Mouse (Mus musculus) MEL (cell line): ENCODE measurements at regions not wholly inside any gene's neighbourhood (a gene's known extent, or its start where the extent isn't known, plus 50 kb on each side); places are given as distances from the start of the nearest gene placed in this dataset.

Experiments
- DNase-seq: peaks from one replicate; pipeline ENCODE4 v3.0.0; 2011; ENCODE audit warnings: low read depth, low spot score
- H3K27ac ChIP-seq: 2 replicates; pipeline ENCODE4 v1.5.1; 2012; ENCODE audit warnings: low read depth, mild to moderate bottlenecking, control low read depth, low read length, moderate library complexity; ENCODE audit not compliant: control insufficient read depth
- H3K27me3 ChIP-seq, 2 experiments: fragments of 150-350 bp in 1 of 2; sonication (generic) in 1 of 2; 2 replicates each; pipeline ENCODE4 v1.6.1; 2012; ENCODE audit warnings: low read length in 2 of 2, mild to moderate bottlenecking in 2 of 2, improper control_type of control experiment in 1 of 2, moderate library complexity in 1 of 2; ENCODE audit not compliant: insufficient read depth in 2 of 2, control insufficient read depth in 1 of 2
- H3K36me3 ChIP-seq, 2 experiments: 2 replicates each; pipeline ENCODE4 v1.6.1; 2012 to 2014; ENCODE audit warnings: low read length in 2 of 2, improper control_type of control experiment in 1 of 2, inconsistent platforms in 1 of 2, mild to moderate bottlenecking in 1 of 2; ENCODE audit not compliant: insufficient read depth in 2 of 2, control insufficient read depth in 1 of 2
- H3K4me1 ChIP-seq, 2 experiments: fragments of 150-350 bp in 1 of 2; sonication (generic) in 1 of 2; 2 replicates each; pipeline ENCODE4 v1.6.1; 2012; ENCODE audit warnings: low read length in 2 of 2, improper control_type of control experiment in 1 of 2, mild to moderate bottlenecking in 1 of 2; ENCODE audit not compliant: insufficient read depth in 2 of 2, control insufficient read depth in 1 of 2
- H3K4me3 ChIP-seq, 2 experiments: fragments of 150-350 bp in 1 of 2; sonication (generic) in 1 of 2; 2 replicates each; pipeline ENCODE4 v1.5.1; 2012; ENCODE audit warnings: low read depth in 2 of 2, low read length in 2 of 2, mild to moderate bottlenecking in 2 of 2, moderate library complexity in 2 of 2, control low read depth in 1 of 2, improper control_type of control experiment in 1 of 2; ENCODE audit not compliant: control insufficient read depth in 1 of 2, insufficient read depth in 1 of 2
- H3K79me2 ChIP-seq: 2 replicates; pipeline ENCODE4 v1.6.1; 2012; ENCODE audit warnings: mild to moderate bottlenecking, low read length, moderate library complexity; ENCODE audit not compliant: control insufficient read depth, poor library complexity, insufficient read depth
- H3K9ac ChIP-seq: 2 replicates; pipeline ENCODE4 v1.6.1; 2012; ENCODE audit warnings: low read depth, mild to moderate bottlenecking, control low read depth, low read length, moderate library complexity; ENCODE audit not compliant: control insufficient read depth, poor library complexity, severe bottlenecking
- H3K9me3 ChIP-seq: fragments of 150-350 bp; sonication (generic); replicated peaks from 2 replicates; pipeline ENCODE4 v1.6.1; 2012; ENCODE audit warnings: mild to moderate bottlenecking, low read length, improper control_type of control experiment, moderate library complexity; ENCODE audit not compliant: insufficient read depth
- BHLHE40 ChIP-seq: IDR thresholded peaks from 2 replicates; pipeline ENCODE4 v1.6.1; 2012; ENCODE audit warnings: low read depth, mild to moderate bottlenecking, inconsistent platforms, low read length, improper control_type of control experiment, borderline replicate concordance
- E2F4 ChIP-seq: IDR thresholded peaks from 2 replicates; pipeline ENCODE4 v1.6.1; 2011; ENCODE audit warnings: low read depth, low read length, improper control_type of control experiment, borderline replicate concordance
- ELF1 ChIP-seq: IDR thresholded peaks from 2 replicates; pipeline ENCODE4 v1.6.1; 2014; ENCODE audit warnings: low read depth, mild to moderate bottlenecking, inconsistent platforms, low read length, improper control_type of control experiment, moderate library complexity
- ETS1 ChIP-seq: IDR thresholded peaks from 2 replicates; pipeline ENCODE4 v1.6.1; 2012; ENCODE audit warnings: low read depth, mild to moderate bottlenecking, inconsistent platforms, low read length, improper control_type of control experiment, moderate library complexity
- GATA1 ChIP-seq: IDR thresholded peaks from 2 replicates; pipeline ENCODE4 v1.6.1; 2011; ENCODE audit warnings: low read depth, low read length, improper control_type of control experiment
- JUND ChIP-seq: IDR thresholded peaks from 2 replicates; pipeline ENCODE4 v1.6.1; 2011; ENCODE audit warnings: low read depth, mild to moderate bottlenecking, improper control_type of control experiment, low read length
- KAT2A ChIP-seq: conservative IDR thresholded peaks from 2 replicates; pipeline ENCODE4 v1.6.1; 2012; ENCODE audit warnings: low read depth, low read length, improper control_type of control experiment, inconsistent platforms
- MAFK ChIP-seq: IDR thresholded peaks from 2 replicates; pipeline ENCODE4 v1.6.1; 2011; ENCODE audit warnings: low read depth, mild to moderate bottlenecking, low read length, improper control_type of control experiment, borderline replicate concordance
- MAX ChIP-seq: IDR thresholded peaks from 2 replicates; pipeline ENCODE4 v1.6.1; 2011; ENCODE audit warnings: low read length, improper control_type of control experiment
- MEF2A ChIP-seq: IDR thresholded peaks from 2 replicates; pipeline ENCODE4 v1.6.1; 2014; ENCODE audit warnings: low read depth, mild to moderate bottlenecking, inconsistent platforms, low read length, improper control_type of control experiment; ENCODE audit not compliant: poor library complexity, insufficient replicate concordance, severe bottlenecking; ENCODE audit errors: extremely low read depth
- MXI1 ChIP-seq: IDR thresholded peaks from 2 replicates; pipeline ENCODE4 v1.6.1; 2011; ENCODE audit warnings: mild to moderate bottlenecking, low read depth, low read length, improper control_type of control experiment
- MYB ChIP-seq: IDR thresholded peaks from 2 replicates; pipeline ENCODE4 v1.6.1; 2011; ENCODE audit warnings: mild to moderate bottlenecking, low read depth, low read length, improper control_type of control experiment
- NELFE ChIP-seq: IDR thresholded peaks from 2 replicates; pipeline ENCODE4 v1.6.1; 2011; ENCODE audit warnings: low read depth, low read length, improper control_type of control experiment
- NRF1 ChIP-seq: IDR thresholded peaks from 2 replicates; pipeline ENCODE4 v1.6.1; 2014; ENCODE audit warnings: low read depth, mild to moderate bottlenecking, inconsistent platforms, low read length, improper control_type of control experiment, moderate library complexity; ENCODE audit not compliant: poor library complexity, insufficient read depth, severe bottlenecking
- POLR2A ChIP-seq, 2 experiments: IDR thresholded peaks; 2 replicates each; pipeline ENCODE4 v1.6.1; 2011 to 2012; ENCODE audit warnings: low read length in 2 of 2, mild to moderate bottlenecking in 2 of 2, control low read depth in 1 of 2, improper control_type of control experiment in 1 of 2, low read depth in 1 of 2, moderate library complexity in 1 of 2; ENCODE audit not compliant: control insufficient read depth in 1 of 2, insufficient read depth in 1 of 2, poor library complexity in 1 of 2
- POLR2AphosphoS2 ChIP-seq: IDR thresholded peaks from 2 replicates; pipeline ENCODE4 v1.6.1; 2011; ENCODE audit warnings: low read length, improper control_type of control experiment
- POLR2AphosphoS5 ChIP-seq: IDR thresholded peaks from 2 replicates; pipeline ENCODE4 v1.6.1; 2012; ENCODE audit warnings: low read depth, borderline replicate concordance, mild to moderate bottlenecking, inconsistent platforms, low read length, moderate library complexity, mixed read lengths
- RAD21 ChIP-seq: IDR thresholded peaks from 2 replicates; pipeline ENCODE4 v1.6.1; 2011; ENCODE audit warnings: mild to moderate bottlenecking, low read depth, low read length, improper control_type of control experiment
- TAL1 ChIP-seq: IDR thresholded peaks from 2 replicates; pipeline ENCODE4 v1.6.1; 2012; ENCODE audit warnings: mild to moderate bottlenecking, inconsistent platforms, low read length, moderate library complexity, mixed read lengths
- TBP ChIP-seq: IDR thresholded peaks from 2 replicates; pipeline ENCODE4 v1.8.0; 2011; ENCODE audit warnings: low read depth, low read length, improper control_type of control experiment
- TCF12 ChIP-seq: IDR thresholded peaks from 2 replicates; pipeline ENCODE4 v1.6.1; 2014; ENCODE audit warnings: low read depth, mild to moderate bottlenecking, inconsistent platforms, low read length, improper control_type of control experiment, moderate library complexity
- USF1 ChIP-seq: IDR thresholded peaks from 2 replicates; pipeline ENCODE4 v1.6.1; 2014; ENCODE audit warnings: low read depth, mild to moderate bottlenecking, inconsistent platforms, low read length, improper control_type of control experiment, moderate library complexity
- ZMIZ1 ChIP-seq: IDR thresholded peaks from 2 replicates; pipeline ENCODE4 v1.6.1; 2012; ENCODE audit warnings: low read depth, mild to moderate bottlenecking, inconsistent platforms, low read length, improper control_type of control experiment, moderate library complexity

GRCm38 (mm10) chrX:11576287-11576686, 248.7 kb downstream of the H2al1j start:
- TF ChIP-seq BHLHE40 (no peak), MAFK (no peak), RAD21 (no peak), POLR2AphosphoS2 (no peak), KAT2A (no peak), ETS1 (no peak), MYB (no peak), USF1 (no peak), GATA1 (no peak), NELFE (no peak), POLR2A (IDR thresholded peaks at IDR 0.05; ENCODE audit: control insufficient read depth in 1 of 2, insufficient read depth in 1 of 2, low read depth in 1 of 2, low read length in 2 of 2, poor library complexity in 1 of 2) (no peak), POLR2AphosphoS5 (no peak), ZMIZ1 (no peak), MEF2A (no peak), E2F4 (no peak), ELF1 (no peak), JUND (no peak), MXI1 (no peak), MAX (no peak), TBP (no peak)
- H3K27ac ChIP-seq = no peak overlapping the region
- no peaks in the 10 kb centered on the region for H3K36me3 ChIP-seq
- no peaks in the 10 kb centered on the region for H3K4me1 ChIP-seq
- no peaks in the 10 kb centered on the region for H3K9me3 ChIP-seq
- H3K4me3 ChIP-seq = no peak overlapping the region
- no peaks in the 10 kb centered on the region for H3K79me2 ChIP-seq
- no peaks in the 10 kb centered on the region; a peak in 1 of 4 replicates for H3K27me3 ChIP-seq
- DNase-seq = no peak
- H3K9ac ChIP-seq = no peak overlapping the region

GRCm38 (mm10) chrX:11577294-11577693, 249.7 kb downstream of the H2al1j start:
- Histone ChIP-seq H3K4me1 (no peaks in the 10 kb centered on the region), H3K79me2 (no peaks in the 10 kb centered on the region), H3K27ac (no peak overlapping the region), H3K27me3 (no peaks in the 10 kb centered on the region), H3K36me3 (no peaks in the 10 kb centered on the region), H3K9me3 (no peaks in the 10 kb centered on the region), H3K4me3 (no peak overlapping the region), H3K9ac (no peak overlapping the region)
- no peak for DNase-seq
- TF ChIP-seq TCF12 (no peak), TAL1 (no peak), MAFK (no peak), MXI1 (no peak), KAT2A (no peak), NRF1 (no peak), MAX (no peak)
